Mouse (Mus musculus) testis, postnatal 10 days (tissue): ENCODE measurements at regions not wholly inside any gene's neighbourhood (a gene's known extent, or its start where the extent isn't known, plus 50 kb on each side); places are given as distances from the start of the nearest gene placed in this dataset.

ENCODE experiments used
- DNase-seq: peaks from one replicate; pipeline ENCODE4 v3.0.0; 2021; ENCODE audit warnings: low spot score

- DNase-seq, result no peak
These were observed 55.8 kb upstream of the Pak3 start for GRCm38 (mm10) chrX:143462632-143463031.

DNA sequence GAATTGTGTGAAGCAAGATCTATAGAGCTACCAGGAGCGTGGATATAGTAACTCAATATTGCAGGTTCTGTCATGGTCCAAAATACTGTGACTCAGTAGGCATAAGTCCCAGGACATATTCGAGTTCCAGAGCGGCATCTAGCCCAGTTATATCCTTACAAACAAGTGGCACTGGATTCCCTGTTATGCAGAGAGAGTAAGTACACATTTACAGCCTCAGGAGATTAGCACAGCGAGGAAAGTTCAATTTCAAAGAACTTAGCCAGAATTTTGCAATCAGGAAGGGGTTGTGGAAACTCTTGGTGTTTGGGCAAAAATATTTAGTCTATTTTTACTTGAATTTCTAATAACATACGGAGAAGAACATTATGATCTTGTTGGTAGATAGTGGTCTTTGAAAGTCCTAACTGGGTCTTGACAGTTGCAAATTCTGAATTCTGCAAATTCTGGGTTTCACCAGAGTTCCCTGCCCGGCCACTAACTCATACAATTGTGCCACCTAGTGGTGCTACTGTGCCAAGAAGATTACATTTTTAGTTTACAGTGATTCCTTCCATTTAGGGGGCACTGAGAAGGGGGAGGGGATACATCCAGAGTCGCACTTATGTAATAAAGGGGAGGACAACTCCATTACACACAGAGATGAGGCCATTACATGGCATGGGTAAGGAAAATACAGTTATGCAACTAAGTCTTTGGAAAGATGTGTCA is 54.7 kb upstream of the Chrdl1 start:
- DNase-seq, result no peak

DNA sequence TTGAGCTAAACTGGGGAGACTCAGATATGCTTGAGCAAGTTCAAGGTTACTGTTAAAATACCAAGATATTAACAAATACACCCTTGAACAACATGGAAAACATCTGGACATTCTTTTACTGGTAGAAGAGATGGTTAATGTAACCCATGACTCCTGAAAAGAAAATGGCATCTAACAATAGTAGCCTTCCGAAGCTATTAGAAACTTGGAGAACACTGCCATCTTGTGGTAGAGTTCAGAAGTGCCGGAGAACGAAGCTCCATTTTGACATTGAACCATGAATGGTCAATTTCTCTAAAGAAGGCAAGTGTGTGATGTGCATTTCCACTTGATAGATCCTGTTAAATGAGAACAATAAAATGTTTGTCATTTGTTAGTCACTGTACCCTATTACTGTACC is 50.5 kb upstream of the Chrdl1 start:
- peak; percentile 60 for DNase-seq
